Mouse (Mus musculus): Measurements from ENCODE around the gene Cpox. TPM values are rescaled to one million over a fixed set of nuclear protein-coding genes. Genes with fewer than 3 reads are reported as not detected.

Cpox gene
- total RNA-seq, 1 experiment: 16.8 TPM

- H3K4me3 ChIP-seq (ENCODE audit: insufficient read depth in 1 of 2, low read depth in 1 of 2, low read length in 2 of 2, poor library complexity in 1 of 2, severe bottlenecking in 1 of 2): no peak overlapping the region
- no peaks in the 10 kb centered on the region for H3K9me3 ChIP-seq (ENCODE audit: control insufficient read depth, insufficient read depth, low read depth, low read length)
- TF ChIP-seq ZC3H11A (IDR thresholded peaks at IDR 0.05; ENCODE audit: borderline replicate concordance, low read depth, low read length) (no peak), ZNF384 (IDR thresholded peaks at IDR 0.05; ENCODE audit: low read depth, low read length) (no peak), CHD2 (IDR thresholded peaks at IDR 0.05; ENCODE audit: low read depth, low read length) (no peak), MAFK (IDR thresholded peaks at IDR 0.05; ENCODE audit: insufficient read depth, low read depth, low read length) (no peak), HCFC1 (IDR thresholded peaks at IDR 0.05; ENCODE audit: borderline replicate concordance, insufficient read depth, low read length) (no peak)
- in situ Hi-C loops (cut with MboI; ENCODE audit: low sequenced_read_pairs in 2 of 2, unreplicated experiment in 2 of 2): no loop called here
- H3K9ac ChIP-seq (ENCODE audit: insufficient read depth, low read depth, low read length, poor library complexity, severe bottlenecking): no peak overlapping the region
- no peaks in the 10 kb centered on the region for H3K36me3 ChIP-seq (ENCODE audit: control insufficient read depth, insufficient read depth, low read length, poor library complexity, severe bottlenecking)
- no peak for DNase-seq (ENCODE audit: low read depth, low spot score)
- no peaks in the 10 kb centered on the region for H3K4me1 ChIP-seq (ENCODE audit: control insufficient read depth in 2 of 2, insufficient read depth in 2 of 2, low read length in 2 of 2, poor library complexity in 1 of 2)
- no peak overlapping the region for H3K27ac ChIP-seq (ENCODE audit: insufficient read depth, low read depth, low read length, poor library complexity, severe bottlenecking)
Measured at GRCm38 (mm10) chr16:58704999-58705398, 34.9 kb downstream of the Cpox start.

- TF ChIP-seq HCFC1 (IDR thresholded peaks at IDR 0.05; ENCODE audit: borderline replicate concordance, insufficient read depth, low read length) (no peak), ZC3H11A (IDR thresholded peaks at IDR 0.05; ENCODE audit: borderline replicate concordance, low read depth, low read length) (no peak)
- no peak for DNase-seq (ENCODE audit: low read depth, low spot score)
- H3K4me3 ChIP-seq (ENCODE audit: insufficient read depth in 1 of 2, low read depth in 1 of 2, low read length in 2 of 2, poor library complexity in 1 of 2, severe bottlenecking in 1 of 2): no peak overlapping the region
- in situ Hi-C loops (cut with MboI; ENCODE audit: low sequenced_read_pairs in 2 of 2, unreplicated experiment in 2 of 2): no loop called here
- H3K27ac ChIP-seq (ENCODE audit: insufficient read depth, low read depth, low read length, poor library complexity, severe bottlenecking): no peak overlapping the region
- H3K9me3 ChIP-seq (ENCODE audit: control insufficient read depth, insufficient read depth, low read depth, low read length): no peaks in the 10 kb centered on the region
- no peaks in the 10 kb centered on the region for H3K36me3 ChIP-seq (ENCODE audit: control insufficient read depth, insufficient read depth, low read length, poor library complexity, severe bottlenecking)
- H3K9ac ChIP-seq (ENCODE audit: insufficient read depth, low read depth, low read length, poor library complexity, severe bottlenecking): no peak overlapping the region
- no peaks in the 10 kb centered on the region for H3K4me1 ChIP-seq (ENCODE audit: control insufficient read depth in 2 of 2, insufficient read depth in 2 of 2, low read length in 2 of 2, poor library complexity in 1 of 2)
Measured at GRCm38 (mm10) chr16:58707276-58707905, 37.3 kb downstream of the Cpox start.

- no peaks in the 10 kb centered on the region for H3K4me1 ChIP-seq (ENCODE audit: control insufficient read depth in 2 of 2, insufficient read depth in 2 of 2, low read length in 2 of 2, poor library complexity in 1 of 2)
- H3K27ac ChIP-seq (ENCODE audit: insufficient read depth, low read depth, low read length, poor library complexity, severe bottlenecking): no peak overlapping the region
- DNase-seq (ENCODE audit: low read depth, low spot score): no peak
- H3K4me3 ChIP-seq (ENCODE audit: insufficient read depth in 1 of 2, low read depth in 1 of 2, low read length in 2 of 2, poor library complexity in 1 of 2, severe bottlenecking in 1 of 2): no peak overlapping the region
- no peaks in the 10 kb centered on the region for H3K9me3 ChIP-seq (ENCODE audit: control insufficient read depth, insufficient read depth, low read depth, low read length)
- no peaks in the 10 kb centered on the region for H3K36me3 ChIP-seq (ENCODE audit: control insufficient read depth, insufficient read depth, low read length, poor library complexity, severe bottlenecking)
- in situ Hi-C loops (cut with MboI; ENCODE audit: low sequenced_read_pairs in 2 of 2, unreplicated experiment in 2 of 2): no loop called here
- no peak overlapping the region for H3K9ac ChIP-seq (ENCODE audit: insufficient read depth, low read depth, low read length, poor library complexity, severe bottlenecking)
- TF ChIP-seq CHD2 (IDR thresholded peaks at IDR 0.05; ENCODE audit: low read depth, low read length) (no peak), HCFC1 (IDR thresholded peaks at IDR 0.05; ENCODE audit: borderline replicate concordance, insufficient read depth, low read length) (no peak), ZNF384 (IDR thresholded peaks at IDR 0.05; ENCODE audit: low read depth, low read length) (no peak), ZC3H11A (IDR thresholded peaks at IDR 0.05; ENCODE audit: borderline replicate concordance, low read depth, low read length) (no peak), MAFK (IDR thresholded peaks at IDR 0.05; ENCODE audit: insufficient read depth, low read depth, low read length) (no peak)
Measured at GRCm38 (mm10) chr16:58708601-58709475, 38.7 kb downstream of the Cpox start.

GRCm38 (mm10) chr16:58709536-58709935, 39.4 kb downstream of the Cpox start:
- no peak overlapping the region for H3K4me3 ChIP-seq (ENCODE audit: insufficient read depth in 1 of 2, low read depth in 1 of 2, low read length in 2 of 2, poor library complexity in 1 of 2, severe bottlenecking in 1 of 2)
- no peak overlapping the region for H3K27ac ChIP-seq (ENCODE audit: insufficient read depth, low read depth, low read length, poor library complexity, severe bottlenecking)
- H3K36me3 ChIP-seq (ENCODE audit: control insufficient read depth, insufficient read depth, low read length, poor library complexity, severe bottlenecking): no peaks in the 10 kb centered on the region
- TF ChIP-seq CHD2 (IDR thresholded peaks at IDR 0.05; ENCODE audit: low read depth, low read length): no peak
- TF ChIP-seq HCFC1 (IDR thresholded peaks at IDR 0.05; ENCODE audit: borderline replicate concordance, insufficient read depth, low read length): no peak
- no peak for TF ChIP-seq MAFK (IDR thresholded peaks at IDR 0.05; ENCODE audit: insufficient read depth, low read depth, low read length)
- TF ChIP-seq ZNF384 (IDR thresholded peaks at IDR 0.05; ENCODE audit: low read depth, low read length): no peak
- no peak for TF ChIP-seq ZC3H11A (IDR thresholded peaks at IDR 0.05; ENCODE audit: borderline replicate concordance, low read depth, low read length)
- no peaks in the 10 kb centered on the region for H3K9me3 ChIP-seq (ENCODE audit: control insufficient read depth, insufficient read depth, low read depth, low read length)
- DNase-seq (ENCODE audit: low read depth, low spot score): no peak
- no peak overlapping the region for H3K9ac ChIP-seq (ENCODE audit: insufficient read depth, low read depth, low read length, poor library complexity, severe bottlenecking)
- no peaks in the 10 kb centered on the region for H3K4me1 ChIP-seq (ENCODE audit: control insufficient read depth in 2 of 2, insufficient read depth in 2 of 2, low read length in 2 of 2, poor library complexity in 1 of 2)
- in situ Hi-C loops (cut with MboI; ENCODE audit: low sequenced_read_pairs in 2 of 2, unreplicated experiment in 2 of 2): no loop called here
